Mouse (Mus musculus) kidney, adult 11 months (tissue): ENCODE data around the gene Slc25a3.

Experiments used
- DNase-seq: peaks from one replicate; pipeline ENCODE4 v3.0.0; 2022

Slc25a3 gene

GRCm38 (mm10) chr10:91141564-91141963, 17.7 kb upstream of the Slc25a3 start:
- no peak for DNase-seq

- DNase-seq = no peak
These were observed 15.4 kb upstream of the Slc25a3 start for GRCm38 (mm10) chr10:91139148-91139766.

DNA sequence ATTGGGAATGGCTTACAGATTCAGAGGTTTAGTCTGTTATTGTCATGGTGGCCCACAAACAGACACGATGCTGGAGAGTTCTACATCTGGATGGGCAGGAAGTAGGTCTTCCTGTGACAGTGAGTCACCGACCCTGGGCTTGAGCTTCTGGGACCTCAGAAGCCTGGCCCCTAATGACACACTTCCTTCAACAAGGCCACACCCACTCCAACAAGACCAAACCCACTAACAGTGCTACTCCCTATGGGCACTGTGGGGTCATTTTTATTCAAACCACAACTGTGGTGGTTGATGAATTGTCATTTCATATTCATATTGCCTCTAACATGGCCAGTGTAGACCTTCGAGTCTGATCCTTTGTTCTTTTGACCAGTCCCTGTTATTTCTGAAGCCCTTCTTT, 14.5 kb upstream of the Slc25a3 start:
- no peak for DNase-seq

- no peak for DNase-seq
These were observed 13.5 kb upstream of the Slc25a3 start for GRCm38 (mm10) chr10:91137400-91137799.

DNA sequence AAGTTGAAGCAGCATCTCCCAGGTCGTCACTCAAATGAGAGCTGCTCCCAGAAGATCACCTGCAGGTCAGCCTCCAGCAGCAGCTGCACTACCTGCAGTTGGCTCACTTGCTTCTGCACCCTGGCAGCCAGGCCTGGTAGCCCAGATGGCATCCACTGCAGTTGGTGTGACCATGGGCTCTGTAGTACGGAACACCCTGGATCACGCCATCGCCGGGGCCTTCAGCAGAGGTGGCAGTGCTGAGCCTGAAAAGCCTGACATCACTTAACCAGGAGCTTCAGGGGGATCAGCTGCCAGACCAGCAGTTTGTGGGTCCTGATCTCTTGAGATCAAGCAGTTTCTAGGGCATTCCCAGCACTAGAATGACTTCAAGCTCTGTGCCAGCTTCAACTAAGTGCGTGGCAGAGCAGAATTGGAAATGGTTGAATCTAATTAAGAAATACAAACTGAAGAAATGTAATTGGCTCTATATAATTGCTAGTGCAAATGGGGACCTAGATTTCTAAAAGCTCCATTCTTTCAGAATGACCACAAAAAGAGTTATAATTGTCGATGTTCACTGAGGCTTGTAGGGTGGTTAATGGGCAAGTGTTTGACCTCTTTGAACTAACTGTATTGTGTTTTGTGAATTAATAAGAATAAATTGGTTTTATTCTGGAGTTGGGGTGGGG, 11.6 kb upstream of the Slc25a3 start:
- no peak for DNase-seq

- DNase-seq = no peak
These were observed 7.7 kb upstream of the Slc25a3 start for GRCm38 (mm10) chr10:91131565-91131964.

DNA sequence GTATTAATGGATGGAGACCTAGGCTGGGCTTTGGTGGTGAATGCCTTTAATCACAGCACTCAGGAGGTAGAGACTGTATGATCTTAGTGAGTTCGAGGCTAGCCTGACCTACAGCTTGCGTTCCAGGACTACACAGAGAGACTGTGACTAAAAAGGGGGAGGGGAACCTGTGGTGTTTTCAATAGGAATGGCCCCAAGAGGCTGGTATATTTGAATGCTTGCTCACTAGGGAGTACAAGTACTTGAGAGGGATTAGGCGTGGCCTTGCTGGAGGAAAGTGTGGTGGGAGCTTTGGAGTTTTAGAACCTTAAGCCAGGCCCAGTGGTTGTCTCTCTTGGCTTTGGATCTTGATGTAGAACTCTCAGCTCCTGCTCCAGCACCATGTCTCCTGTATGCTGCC, 6.9 kb upstream of the Slc25a3 start:
- DNase-seq = no peak

DNA sequence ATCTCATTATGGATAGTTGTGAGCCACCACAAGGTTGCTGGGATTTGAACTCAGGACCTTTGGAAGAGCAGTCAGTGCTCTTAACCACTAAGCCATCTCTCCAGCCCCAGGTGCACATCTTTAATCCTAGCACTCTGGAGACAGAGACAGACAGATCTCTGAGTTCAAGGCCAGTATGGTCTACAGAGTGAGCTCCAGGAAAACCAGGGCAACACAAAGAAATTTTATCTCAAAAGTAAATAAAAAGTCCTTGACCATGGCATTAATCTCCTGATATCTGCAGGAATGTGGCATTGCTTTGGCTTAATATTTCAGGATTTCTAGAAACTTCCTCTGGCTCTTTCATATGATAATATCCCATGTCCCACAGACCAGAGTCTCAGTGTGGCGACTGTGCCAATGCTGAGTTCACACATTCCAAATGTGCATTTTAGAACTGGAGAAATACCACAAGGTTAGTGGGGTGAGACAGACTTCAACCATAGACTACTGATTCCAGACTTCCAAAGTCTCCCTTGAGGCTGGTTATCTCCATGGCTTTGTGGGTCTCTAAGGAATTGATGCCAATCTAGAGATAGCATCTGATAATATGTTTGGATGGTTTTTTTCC, 4.8 kb upstream of the Slc25a3 start:
- DNase-seq = peak; percentile 70

DNA sequence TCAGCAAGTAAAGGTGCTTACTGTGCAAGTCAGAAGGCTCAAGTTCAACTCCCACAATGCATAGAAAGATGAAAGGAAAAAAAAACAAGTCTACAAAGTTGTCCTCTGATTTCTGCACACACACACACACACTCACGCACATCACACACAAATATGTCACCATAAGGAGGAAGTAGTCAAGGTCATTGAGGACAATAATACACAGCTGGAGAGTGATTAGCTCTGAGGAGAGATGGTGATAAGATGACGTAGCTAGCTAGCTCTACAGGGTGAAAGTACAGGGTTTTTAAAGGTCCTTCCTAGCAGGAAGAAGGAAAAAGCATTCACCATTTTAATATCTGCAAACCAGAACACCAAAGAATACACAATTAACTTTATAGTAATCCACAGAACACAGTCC, 3.5 kb upstream of the Slc25a3 start:
- no peak for DNase-seq

DNA sequence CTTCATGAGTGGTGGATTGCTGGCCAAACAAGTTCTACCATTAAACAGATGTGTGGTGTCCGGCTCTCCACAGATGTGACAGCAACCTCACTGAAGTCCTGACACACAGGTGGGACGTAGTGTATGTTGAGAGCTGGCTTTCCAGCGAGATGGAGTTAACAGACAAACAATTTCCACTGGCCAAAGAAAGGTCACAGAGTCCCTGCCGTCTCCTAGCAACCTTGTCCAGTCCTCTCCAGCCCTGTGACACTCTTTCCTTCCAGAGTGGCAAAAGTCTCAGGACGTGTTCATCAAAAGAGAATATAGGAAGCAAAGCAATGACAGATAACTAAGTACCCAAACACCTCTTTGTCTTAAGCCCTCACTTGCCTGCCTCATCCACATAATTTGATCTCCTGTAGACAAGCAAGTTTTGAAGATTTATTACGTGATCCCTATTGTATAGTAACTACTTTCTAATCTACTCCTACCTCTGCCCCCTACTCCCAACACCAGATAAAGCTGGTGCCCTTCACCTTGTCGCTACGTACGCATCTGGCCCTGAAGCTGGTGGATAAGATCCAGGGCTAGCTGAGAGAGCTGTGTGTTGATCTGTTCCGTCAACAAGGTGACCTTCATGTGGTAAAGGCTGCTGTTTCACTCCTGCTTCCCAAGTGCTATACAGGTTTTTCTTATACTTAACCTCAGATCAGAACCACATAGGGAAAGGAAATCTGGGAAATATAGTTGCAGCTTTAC, 2.9 kb upstream of the Slc25a3 start:
- DNase-seq = peak; percentile 57

DNA sequence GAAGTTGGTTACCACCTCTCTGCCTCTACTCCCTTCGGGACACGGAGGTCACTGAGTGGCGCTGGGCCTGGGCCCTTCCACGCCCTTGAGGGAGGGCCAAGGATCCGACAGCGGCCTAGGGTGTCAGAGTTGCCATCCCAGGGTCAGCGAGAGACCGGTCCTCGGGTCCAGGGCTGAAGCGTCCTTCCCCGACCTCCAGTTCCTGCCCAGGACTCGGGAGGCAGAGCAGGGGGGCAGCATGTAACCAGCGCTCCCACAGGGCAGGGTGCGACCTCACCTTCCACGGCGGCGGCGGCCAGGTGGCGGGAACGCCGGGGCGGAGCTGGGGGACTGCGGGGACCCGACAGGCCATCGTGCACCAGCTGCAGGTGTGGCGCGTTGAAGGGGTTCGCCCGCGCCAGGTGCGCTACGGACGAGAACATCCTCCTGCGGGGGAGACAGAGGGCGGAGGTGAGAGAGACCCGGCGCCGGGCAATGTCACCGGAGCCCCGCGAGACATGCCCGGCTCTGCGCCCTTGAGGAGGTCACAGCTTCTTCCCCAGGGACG, 505 bp downstream of the Slc25a3 start:
- DNase-seq = no peak

GRCm38 (mm10) chr10:91122646-91123045, 1.2 kb downstream of the Slc25a3 start:
- DNase-seq = no peak

DNA sequence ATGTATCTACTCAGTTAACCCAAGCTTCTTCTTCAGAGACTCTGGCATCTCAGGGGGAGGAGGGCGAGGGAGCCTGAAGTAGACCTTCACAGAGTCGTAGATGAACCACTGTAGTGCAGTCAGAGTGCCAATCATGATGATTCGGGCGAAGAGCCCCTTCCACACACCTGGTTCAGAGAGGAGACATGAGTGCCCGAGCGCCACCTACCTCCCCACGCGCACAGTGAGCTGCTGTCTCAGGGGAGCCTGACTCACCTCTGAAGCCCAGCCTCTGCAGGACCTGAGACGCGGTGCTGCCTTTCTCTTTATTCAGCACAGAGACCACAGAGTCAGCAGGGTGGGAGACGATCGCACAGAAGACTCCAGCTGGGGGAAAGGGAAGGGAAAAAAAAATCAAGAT, 6.9 kb downstream of the Slc25a3 start:
- no peak for DNase-seq

DNA sequence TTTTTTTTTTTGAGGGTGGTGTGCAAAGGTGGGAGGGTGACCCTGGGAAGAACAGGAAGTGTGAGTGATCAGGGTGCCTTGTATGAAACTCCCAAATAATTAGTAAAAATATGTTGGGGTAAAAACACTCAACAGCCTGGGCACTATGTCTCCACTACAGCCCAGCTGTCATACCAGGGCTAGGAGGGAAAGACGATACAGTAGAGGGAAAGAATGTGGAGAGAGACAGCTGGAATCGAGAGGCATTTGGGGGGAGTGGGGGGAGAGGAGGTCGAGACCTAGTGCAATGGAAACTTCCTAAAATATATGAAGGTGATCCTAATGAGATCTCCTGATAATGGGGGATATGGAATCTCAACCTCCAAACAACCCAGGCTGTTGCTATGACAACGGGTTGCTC, 14.0 kb downstream of the Slc25a3 start:
- no peak for DNase-seq

DNA sequence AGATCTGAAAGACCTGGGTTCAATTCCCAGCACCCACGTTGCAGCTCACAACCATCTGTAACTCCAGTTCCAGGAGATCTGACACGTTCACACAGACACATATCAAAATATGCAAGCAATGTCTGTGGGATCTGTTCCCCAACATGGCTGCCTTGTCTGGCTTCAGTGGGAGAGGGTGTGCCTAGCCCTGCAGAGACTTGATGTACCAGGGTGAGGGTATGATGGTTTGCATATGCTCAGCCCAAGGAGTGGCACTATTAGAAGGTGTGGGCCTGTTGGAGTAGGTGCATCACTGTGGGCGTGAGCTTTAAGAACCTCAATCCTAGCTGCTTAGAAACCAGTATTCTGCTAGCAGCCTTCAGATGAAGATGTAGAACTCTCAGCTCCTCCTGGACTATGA, 17.9 kb downstream of the Slc25a3 start:
- no peak for DNase-seq

GRCm38 (mm10) chr10:91102799-91103590, 20.9 kb downstream of the Slc25a3 start:
- DNase-seq = no peak

DNA sequence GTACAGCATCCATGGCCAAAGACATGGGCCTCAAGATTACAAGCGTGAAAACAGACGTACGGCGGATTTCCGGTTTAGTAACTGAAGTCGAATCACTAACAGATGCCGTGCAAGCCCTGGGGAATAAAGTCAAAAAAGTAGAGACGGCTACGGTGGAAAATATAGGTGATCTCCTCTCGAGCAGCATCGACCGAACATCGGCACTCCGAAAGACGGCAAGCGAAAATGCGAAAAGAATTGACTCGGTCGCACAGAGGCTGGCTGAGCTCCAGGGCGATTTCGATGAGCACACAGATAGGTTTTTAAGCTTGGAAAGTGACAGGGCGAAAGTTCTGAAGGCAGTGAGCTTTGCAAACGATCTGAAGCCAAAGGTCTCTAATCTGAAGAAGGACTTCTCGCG, 21.9 kb downstream of the Slc25a3 start:
- no peak for DNase-seq

DNA sequence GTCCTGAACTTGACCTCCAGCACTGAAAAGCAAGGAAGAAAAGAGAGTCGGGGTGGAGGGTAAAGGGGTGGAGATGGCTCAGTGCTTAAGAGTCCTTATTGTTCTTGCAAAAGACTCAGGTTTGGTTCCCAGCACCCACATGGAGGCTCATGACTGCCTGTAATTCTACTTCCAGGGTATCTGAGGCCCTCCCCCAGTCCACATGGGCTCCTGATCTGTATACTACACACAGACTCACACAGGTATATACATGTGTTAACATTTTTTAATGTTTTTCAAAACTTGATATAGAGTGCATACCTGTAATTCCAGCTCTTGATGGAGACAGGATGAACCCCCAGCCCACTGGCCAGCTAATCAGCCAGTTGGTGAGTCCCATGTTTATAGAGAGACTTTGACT, 23.8 kb downstream of the Slc25a3 start:
- DNase-seq = no peak

DNA sequence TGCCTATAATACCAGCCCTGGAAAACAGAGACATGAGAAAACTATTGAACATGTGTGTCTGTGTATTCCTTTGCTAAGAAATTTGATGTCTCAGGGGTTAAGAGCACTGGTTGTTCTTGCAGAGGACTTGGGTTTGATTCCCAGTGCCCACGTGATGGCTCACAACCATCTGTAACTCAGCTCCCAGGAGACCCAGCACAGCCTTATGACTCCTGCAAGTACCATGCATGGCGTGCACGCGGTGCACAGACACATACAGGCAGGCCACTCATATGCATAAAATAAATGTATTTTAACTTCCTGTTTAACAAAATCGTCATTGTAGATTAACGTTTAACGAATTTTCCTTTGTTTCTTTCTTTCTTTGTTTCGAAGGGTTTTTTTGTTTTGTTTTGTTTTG, 25.8 kb downstream of the Slc25a3 start:
- DNase-seq = no peak

DNA sequence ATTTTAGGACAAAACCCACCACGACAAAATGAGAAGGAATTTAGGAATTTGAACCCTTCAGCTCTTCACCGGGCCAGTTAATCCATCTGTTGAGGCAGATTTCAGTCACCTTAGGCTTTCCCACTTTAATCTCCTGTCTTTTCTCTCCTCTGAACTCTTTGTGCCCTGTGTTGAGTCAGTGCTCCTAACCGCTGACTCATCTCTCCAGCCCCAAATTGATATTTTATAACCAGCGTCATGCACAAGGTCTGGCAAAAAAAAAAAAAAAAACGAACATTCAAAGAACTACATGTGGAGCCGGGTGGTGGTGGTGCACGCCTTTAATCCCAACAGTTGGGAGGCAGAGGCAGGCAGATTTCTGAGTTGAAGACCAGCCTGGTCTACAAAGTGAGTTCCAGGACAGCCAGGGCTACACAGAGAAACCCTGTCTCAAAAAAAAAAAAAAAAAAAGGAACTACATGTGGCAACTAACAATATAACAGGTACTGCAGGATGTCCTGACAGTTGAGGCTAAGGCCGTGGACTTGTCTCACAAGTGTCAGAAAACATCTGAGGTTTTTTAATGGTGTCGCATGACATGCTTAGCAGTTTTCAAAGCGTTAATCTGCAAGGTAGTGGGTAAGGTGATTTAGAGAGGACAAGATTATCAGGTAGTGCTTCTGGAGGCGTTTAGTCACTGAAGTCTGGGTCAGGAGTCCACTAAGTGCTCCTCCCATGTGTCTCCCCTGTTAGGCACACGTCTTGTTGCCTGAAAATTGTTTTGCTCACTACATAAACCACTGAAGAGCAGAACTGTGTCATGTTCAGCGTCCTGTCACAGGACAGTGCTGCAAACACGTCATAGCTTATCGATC, 29.4 kb downstream of the Slc25a3 start:
- DNase-seq = no peak

GRCm38 (mm10) chr10:91092812-91093211, 31.0 kb downstream of the Slc25a3 start:
- DNase-seq = no peak
